Mouse (Mus musculus): ENCODE results near the gene Mtch1.
"Not testable (repeated sequence)": the region's sequence is repeated elsewhere in the genome, so short reads cannot be mapped to it uniquely, and the experiment has no call there.

The Mtch1 gene

GRCm38 (mm10) chr17:29361982-29362691, 14.4 kb upstream of the Mtch1 start:
- no peak for DNase-seq (ENCODE audit: low spot score)

- DNase-seq (ENCODE audit: low spot score), result no peak
Observed at GRCm38 (mm10) chr17:29360761-29361221, 13.1 kb upstream of the Mtch1 start, which contains the start of gene Fgd2. TSS of gene Fgd2 (plus strand) at chr17:29360914.

DNA sequence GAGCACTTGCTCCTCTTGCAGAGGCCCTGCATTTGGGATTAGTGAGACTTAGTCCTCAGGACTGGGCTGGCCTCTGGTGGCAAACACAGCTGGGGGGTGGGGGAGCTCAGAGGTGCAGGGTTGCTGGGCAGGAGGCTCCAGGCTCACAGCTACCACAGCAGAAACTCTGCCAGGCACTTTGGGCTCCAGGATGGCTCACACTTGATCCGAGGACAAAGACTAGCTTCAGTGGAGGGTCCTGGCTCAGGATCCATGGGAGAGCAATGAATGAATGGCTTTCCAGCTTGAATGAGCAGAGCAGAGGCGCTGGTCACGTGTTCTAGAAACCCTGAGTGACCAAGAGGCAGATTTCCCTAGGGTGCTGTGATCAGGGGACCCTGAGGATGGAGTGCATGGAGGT, 11.2 kb upstream of the Mtch1 start:
- no peak for DNase-seq (ENCODE audit: low spot score)

GRCm38 (mm10) chr17:29356882-29357281, 9.1 kb upstream of the Mtch1 start:
- DNase-seq (ENCODE audit: low spot score), result no peak

DNA sequence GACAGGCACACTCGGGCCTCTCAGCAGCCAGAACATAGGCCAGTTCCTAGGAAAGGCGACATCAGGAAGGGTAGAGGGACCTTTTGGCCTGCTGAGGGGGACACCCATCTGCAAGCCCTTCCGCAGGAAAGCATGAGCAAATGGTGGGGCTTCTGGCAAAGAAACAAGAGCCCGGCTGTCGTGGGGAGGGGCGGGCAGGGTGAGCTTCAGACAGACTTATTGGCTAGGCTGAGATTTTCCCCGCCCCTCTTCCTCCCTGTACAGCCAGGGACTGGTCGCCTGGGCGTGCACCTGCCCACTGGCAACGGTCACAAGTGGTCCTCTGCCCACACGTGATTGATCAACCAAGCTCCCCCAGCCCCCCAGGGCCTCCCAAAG, 8.7 kb upstream of the Mtch1 start:
- DNase-seq (ENCODE audit: low spot score), result no peak

GRCm38 (mm10) chr17:29355841-29356478, 8.2 kb upstream of the Mtch1 start:
- no peak for DNase-seq (ENCODE audit: low spot score)

GRCm38 (mm10) chr17:29355461-29355840, 7.7 kb upstream of the Mtch1 start:
- DNase-seq (ENCODE audit: low spot score), result no peak

- DNase-seq (ENCODE audit: low spot score), result not testable (repeated sequence)
Observed at GRCm38 (mm10) chr17:29351056-29351455, 3.3 kb upstream of the Mtch1 start.

GRCm38 (mm10) chr17:29348996-29349395, 1.3 kb upstream of the Mtch1 start:
- DNase-seq (ENCODE audit: low spot score), result no peak

- DNase-seq (ENCODE audit: low spot score), result no peak
Observed at GRCm38 (mm10) chr17:29347126-29347644, 549 bp downstream of the Mtch1 start.

DNA sequence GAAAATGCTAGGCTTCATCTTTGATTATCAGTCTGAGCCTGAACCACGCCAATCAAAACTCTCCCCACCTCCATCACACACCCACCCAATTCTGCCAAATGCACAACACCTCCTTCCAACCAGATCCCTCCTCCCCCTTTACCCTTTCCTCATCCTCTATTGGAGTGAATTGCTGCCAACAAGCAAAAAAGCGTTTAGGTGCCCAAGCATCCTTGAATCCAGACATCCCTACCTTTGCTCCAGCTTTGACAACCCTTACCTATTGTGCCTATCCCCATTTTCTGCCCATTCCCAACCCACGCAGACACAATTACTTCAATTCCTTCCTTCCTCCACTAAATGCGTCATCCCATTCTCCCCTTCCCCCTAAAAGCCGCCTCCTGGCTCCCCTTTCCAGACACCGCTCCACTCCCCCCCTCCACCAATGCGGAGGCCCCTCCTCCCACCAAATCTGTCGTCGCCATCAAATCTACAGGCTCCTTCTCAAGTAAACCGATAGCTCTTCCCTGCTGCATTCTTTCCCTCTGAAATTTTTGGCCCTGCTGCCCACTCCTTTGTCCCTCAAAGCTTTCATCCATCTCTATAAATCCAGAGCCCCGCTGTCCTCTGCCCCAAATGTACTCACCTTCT, 1.1 kb downstream of the Mtch1 start:
- no peak for DNase-seq (ENCODE audit: low spot score)

DNA sequence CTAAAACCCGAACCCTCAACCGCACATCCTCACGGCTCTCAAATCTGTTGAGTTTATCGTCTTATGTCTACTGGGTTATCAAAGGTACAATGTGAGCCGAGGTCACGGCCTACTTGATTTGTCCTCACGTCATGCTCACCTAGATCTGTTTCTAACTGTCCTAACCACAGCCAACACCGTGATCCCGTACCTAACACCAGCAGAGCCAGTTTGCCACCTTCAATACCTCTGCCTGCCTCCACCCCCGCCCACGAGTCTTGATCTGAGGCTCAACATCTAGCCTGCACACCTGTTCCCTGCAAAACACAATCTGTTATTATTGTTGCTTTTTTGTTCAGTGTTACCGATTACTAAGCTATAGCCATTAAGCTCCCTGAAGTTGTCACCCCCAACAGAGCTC, 2.5 kb downstream of the Mtch1 start:
- no peak for DNase-seq (ENCODE audit: low spot score)

- no peak for DNase-seq (ENCODE audit: low spot score)
Observed at GRCm38 (mm10) chr17:29343241-29343640, 4.5 kb downstream of the Mtch1 start.

DNA sequence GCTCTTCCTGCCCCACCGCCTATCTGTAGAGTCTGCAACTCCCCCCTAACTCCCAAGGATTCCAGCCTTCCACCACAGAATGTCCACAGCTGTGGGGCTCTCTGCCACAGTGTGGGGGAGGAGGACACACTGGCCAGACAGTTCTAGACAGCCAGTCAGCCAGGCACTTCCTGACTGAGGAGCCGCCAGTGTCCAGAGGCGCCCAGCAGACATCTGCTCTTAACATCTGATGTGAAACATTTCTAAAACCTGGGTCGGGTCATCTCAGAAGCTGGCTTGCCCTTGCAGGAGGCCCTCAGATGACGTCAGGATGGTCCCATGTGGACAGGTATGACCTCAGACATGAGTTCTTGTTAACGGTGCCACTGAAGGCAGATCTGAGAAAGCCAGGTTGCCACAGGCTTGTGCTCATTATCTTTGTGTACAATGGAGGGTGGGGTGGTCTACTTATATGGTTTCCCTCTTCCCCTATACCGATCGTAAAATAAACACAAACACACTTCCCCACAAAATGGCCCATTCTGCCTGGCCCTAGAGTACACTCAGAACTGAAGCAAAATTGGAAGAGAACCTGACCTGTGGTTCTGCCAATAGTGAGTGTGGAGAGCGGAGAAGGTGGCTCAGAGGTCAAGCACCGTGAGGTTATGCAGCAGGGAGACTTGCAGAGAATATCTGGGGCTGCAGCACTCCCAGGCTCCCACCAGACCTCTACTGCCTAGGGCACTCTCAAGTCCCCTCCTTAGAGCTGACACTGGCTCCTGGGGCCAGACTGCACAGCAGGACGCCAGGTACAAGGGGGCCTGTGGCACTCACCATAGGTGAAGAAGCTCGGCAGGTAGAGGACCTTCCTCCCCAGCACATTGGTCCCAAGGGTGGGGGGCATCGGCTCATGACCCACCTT, 5.5 kb downstream of the Mtch1 start:
- DNase-seq (ENCODE audit: low spot score), result no peak

DNA sequence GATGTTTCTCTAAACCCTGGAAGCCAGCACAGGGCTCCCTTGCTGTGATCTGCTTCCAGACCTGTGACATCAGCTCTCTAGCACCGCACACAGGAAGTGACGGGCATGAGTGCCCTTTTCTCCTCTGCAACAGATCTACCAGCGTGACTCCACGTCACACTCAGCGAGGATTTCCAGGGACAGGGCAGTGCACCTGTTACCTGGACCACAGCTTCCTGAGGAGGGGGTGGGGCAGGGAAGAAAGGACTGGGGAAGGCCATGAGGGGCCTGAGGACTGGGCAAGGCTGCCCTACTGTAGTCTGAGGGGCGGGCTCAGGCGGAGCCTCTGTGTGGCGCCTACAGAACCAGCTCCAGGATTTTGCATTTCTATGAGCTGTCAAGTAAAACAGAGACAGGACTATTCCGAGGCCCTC, 6.1 kb downstream of the Mtch1 start:
- no peak for DNase-seq (ENCODE audit: low spot score)

DNA sequence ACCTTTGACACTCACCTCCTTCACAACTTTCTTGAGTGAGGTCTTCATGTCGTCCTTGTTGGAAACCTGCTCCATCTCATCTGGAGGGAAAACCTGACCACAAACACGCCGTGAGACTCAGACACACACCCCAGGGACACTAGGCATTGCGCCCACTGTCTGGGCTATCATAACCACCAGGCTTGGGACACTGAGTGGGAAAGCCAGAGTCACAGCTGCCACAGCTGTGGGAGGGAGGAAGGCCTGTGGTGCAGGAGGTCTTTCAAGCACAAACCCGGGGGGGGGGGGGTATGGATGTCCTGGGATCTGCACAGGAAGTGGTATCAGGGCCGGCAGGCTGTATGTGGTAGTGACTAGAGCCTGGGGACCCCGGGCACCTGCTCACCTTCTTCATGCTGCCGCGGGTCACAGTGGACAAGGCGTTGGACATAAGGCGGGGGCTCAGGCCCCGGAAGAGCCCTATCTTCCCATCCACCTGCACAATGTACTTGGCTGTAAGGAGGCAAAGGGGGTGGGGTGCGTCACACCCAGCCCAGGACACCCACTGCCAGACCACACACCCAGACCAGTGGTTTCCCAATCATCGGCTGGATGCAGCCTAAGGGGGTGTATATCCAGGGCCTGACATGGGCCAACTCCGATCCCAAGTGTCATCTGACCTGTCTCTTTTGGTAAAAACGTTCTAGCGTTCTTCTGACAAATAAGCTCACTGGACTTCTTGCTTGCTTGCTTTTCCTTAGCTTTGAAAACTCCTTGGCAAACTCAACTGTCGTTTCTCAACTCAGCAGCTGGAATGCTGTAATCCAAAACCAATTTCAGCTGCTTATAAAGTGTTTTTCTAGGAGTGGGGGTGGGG, 7.1 kb downstream of the Mtch1 start:
- DNase-seq (ENCODE audit: low spot score), result no peak

- DNase-seq (ENCODE audit: low spot score), result no peak
Observed at GRCm38 (mm10) chr17:29339170-29339768, 8.5 kb downstream of the Mtch1 start.

DNA sequence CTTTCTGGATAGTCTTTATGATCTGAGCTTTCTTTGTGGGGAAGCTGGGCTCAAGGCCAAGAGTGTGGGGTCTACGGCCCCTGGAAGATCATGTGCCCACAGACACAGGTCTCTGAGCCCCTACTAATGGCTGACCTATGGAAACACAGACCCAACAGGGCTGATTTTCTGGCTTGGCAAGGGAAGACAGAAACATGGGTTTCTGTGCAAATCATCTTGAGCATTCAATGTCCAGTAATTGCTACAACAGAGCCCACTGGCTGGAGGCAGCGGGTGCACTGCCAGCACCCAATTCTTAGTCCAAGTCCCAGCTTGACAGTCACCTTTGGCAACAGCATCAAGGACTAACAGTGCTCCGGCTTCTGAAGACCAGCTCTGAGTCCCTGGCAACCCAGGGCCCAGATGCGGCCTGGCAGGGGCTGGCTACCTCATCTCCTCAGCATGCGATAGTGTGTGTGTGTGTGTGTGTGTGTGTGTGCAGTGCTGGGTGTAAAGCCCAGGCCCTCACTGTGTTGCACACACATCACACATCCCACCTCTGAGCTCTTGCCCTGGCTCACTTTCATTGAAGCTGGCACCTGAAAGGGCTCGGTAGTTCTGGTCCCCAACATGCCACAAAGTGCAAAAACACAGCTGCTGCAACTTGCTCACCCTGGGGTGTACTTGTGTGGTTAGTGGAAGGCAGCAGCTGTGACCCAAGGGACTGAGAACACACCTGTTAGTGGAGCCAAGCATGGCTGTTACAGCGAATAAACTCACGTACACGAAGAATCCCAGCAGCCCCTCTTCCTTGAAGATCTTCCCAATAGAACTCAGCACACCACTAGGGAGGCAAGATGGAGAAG, 9.5 kb downstream of the Mtch1 start:
- no peak for DNase-seq (ENCODE audit: low spot score)

- DNase-seq (ENCODE audit: low spot score), result no peak
Observed at GRCm38 (mm10) chr17:29336266-29336990, 11.3 kb downstream of the Mtch1 start.
